Mouse (Mus musculus) thymus, adult 2 months (tissue): ENCODE data around the gene Olfr10. TPM values are rescaled to one million over a fixed set of nuclear protein-coding genes. Genes with fewer than 3 reads are reported as not detected.

Experiments
- DNase-seq: peaks from one replicate; pipeline ENCODE4 v3.0.0; 2021
- H3K27ac ChIP-seq: fragments of 200-500 bp; 2 replicates; pipeline ENCODE4 v1.5.1; 2012; ENCODE audit warnings: low read length, control low read depth; ENCODE audit not compliant: control insufficient read depth, insufficient read depth
- H3K27me3 ChIP-seq: fragments of 200-500 bp; 2 replicates; pipeline ENCODE4 v1.6.1; 2012; ENCODE audit warnings: mild to moderate bottlenecking, low read length, moderate library complexity, mixed read lengths; ENCODE audit not compliant: control insufficient read depth, insufficient read depth
- H3K36me3 ChIP-seq: fragments of 200-500 bp; 2 replicates; pipeline ENCODE4 v1.6.1; 2012; ENCODE audit warnings: mild to moderate bottlenecking, low read length, moderate library complexity; ENCODE audit not compliant: control insufficient read depth, insufficient read depth
- H3K4me1 ChIP-seq: fragments of 200-500 bp; replicated peaks from 2 replicates; pipeline ENCODE4 v1.6.1; 2012; ENCODE audit warnings: low read length; ENCODE audit not compliant: control insufficient read depth, insufficient read depth
- H3K4me3 ChIP-seq: fragments of 200-500 bp; 2 replicates; pipeline ENCODE4 v1.5.1; 2012; ENCODE audit warnings: mild to moderate bottlenecking, low read length, control low read depth, moderate library complexity; ENCODE audit not compliant: control insufficient read depth, insufficient read depth
- CTCF ChIP-seq: fragments of 200-500 bp; IDR thresholded peaks from 2 replicates; pipeline ENCODE4 v1.5.1; 2012; ENCODE audit warnings: mild to moderate bottlenecking, control low read depth, low read length, moderate library complexity, borderline replicate concordance; ENCODE audit not compliant: control insufficient read depth, poor library complexity, insufficient read depth; ENCODE audit errors: extremely low read depth
- POLR2A ChIP-seq: fragments of 200-500 bp; IDR thresholded peaks from 2 replicates; pipeline ENCODE4 v1.6.1; 2012; ENCODE audit warnings: mild to moderate bottlenecking, low read length, control low read depth, moderate library complexity; ENCODE audit not compliant: control insufficient read depth, poor library complexity, insufficient read depth; ENCODE audit errors: extremely low read depth
- WGBS: fragments of 180-500 bp; shearing (Covaris S2); methylation state at CpG from one replicate; pipeline ENCODE4 v1.1.7; 2018; 5-methylcytosine and 5-hydroxymethylcytosine counted together
- polyA plus RNA-seq: library from polyadenylated mRNA; depleted of rRNA; stranded (reverse); fragments of >200 nt; gene quantifications from 2 replicates; pipeline ENCODE4 v1.2.3, GENCODE M21; 2012; rRNA removed

Gene Olfr10
- polyA plus RNA-seq, 1 experiment: not detected

DNA sequence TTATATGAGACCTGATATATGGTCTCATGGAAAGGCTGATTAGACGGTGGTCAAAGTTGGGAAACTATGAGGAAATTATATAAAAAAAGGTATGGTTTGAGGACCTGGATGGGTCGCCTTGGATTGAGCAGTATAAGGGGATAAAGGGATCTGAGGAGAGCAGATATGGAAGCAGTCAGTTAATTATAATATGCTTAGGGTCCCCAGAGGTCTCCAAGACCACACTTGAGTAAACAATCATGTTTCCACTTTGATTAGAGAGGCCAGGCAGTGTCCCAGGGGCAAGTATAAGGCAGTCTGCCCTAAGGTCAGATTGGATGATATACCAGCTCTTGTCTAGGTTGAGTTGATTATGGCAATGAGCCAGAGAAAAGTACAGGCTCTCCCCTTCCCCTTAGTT, 17.9 kb downstream of the Olfr10 start, which contains the start of gene Olfr1391:
TSS of gene Olfr1391 (plus strand) at position 301 of the 400 bp plus-strand sequence.
- no peaks in the 10 kb centered on the region for H3K4me1 ChIP-seq
- no peak for DNase-seq
- no peak for TF ChIP-seq POLR2A
- TF ChIP-seq CTCF: no peak

DNA sequence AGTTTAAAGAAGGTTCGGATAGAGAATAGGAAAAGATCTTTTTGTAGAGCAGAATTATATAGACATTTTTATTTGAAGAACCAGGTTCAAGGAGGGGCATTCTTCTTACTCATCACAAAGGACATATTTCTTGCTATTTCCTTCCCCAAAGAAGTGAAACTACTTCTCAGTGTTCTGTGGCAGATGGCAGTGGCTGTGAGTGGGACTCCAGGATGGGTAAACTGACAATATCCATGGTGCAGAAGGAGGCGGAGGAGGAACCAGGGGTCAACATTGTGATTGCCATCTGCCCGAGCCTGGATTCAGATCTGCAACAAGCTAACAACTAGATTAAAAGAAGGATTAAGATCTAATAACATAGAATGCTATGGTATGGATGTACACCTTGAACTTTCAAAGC, 22.2 kb downstream of the Olfr10 start:
- no peak overlapping the region for H3K27ac ChIP-seq
- WGBS: 90% methylated on average over 3 of the region's 3 CpGs
- H3K4me3 ChIP-seq: no peak overlapping the region
- H3K36me3 ChIP-seq: no peaks in the 10 kb centered on the region
- no peak for DNase-seq
- TF ChIP-seq POLR2A (no peak), CTCF (no peak)
- no peaks in the 10 kb centered on the region for H3K4me1 ChIP-seq
- H3K27me3 ChIP-seq: no peaks in the 10 kb centered on the region

More for the DNA sequence above, 17.9 kb downstream of the Olfr10 start, which contains the start of gene Olfr1391:
- Histone ChIP-seq H3K36me3 (no peaks in the 10 kb centered on the region), H3K4me3 (no peak within 1 kb of the TSS), H3K27me3 (no peaks in the 10 kb centered on the region), H3K27ac (no peak within 1 kb of the TSS)
- WGBS: 84% methylated on average over 2 of the region's 2 CpGs

DNA sequence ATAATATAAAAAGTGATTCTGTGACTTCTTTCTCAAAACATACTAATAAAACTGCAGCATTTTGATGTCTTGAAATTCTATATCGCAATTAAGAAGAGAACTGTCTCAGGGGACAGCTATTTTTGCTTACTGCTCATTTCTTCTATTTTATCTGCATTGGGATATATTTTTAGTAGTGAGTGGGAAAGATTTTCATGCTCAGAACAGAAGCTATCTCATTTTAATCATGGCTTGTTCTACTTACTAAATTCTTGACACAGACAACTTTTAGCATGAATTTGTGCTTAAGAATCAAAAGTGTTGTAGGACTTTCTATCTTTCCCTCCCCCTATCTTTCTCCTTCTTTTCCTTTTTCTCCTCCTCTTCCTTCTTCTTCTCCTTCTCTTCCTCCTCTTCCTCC, 25.1 kb downstream of the Olfr10 start:
- no peak overlapping the region for H3K4me3 ChIP-seq
- no peaks in the 10 kb centered on the region for H3K27me3 ChIP-seq
- H3K36me3 ChIP-seq: no peaks in the 10 kb centered on the region
- DNase-seq: no peak
- no peak overlapping the region for H3K27ac ChIP-seq
- WGBS: 83% methylated on average over 1 of the region's 1 CpGs
- H3K4me1 ChIP-seq: no peaks in the 10 kb centered on the region
- TF ChIP-seq POLR2A (no peak), CTCF (no peak)

DNA sequence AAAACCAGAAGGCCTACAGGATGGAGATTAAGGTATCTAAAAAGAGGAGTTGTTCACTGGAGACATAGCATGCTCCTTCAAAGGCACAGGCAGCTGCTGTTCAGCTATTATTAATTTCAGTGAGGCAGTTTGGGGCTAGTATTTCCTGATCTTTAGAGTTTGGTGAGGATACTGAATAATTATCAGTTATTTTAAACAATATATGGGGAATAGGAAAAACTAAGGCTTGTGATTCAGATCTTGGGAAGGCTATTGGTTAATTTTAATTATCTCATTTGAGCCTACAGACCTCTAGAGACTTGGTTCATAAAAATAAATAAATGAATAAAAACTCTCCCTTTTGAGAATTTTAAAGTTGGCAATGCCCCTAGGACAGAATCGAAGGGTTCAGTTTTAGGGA, 30.3 kb downstream of the Olfr10 start, which contains the start of gene Olfr1390:
TSS of gene Olfr1390 (plus strand) at position 301 of the 400 bp plus-strand sequence.
- no peaks in the 10 kb centered on the region for H3K36me3 ChIP-seq
- H3K4me1 ChIP-seq: no peaks in the 10 kb centered on the region
- TF ChIP-seq POLR2A: no peak
- TF ChIP-seq CTCF: no peak
- H3K27me3 ChIP-seq: no peaks in the 10 kb centered on the region
- H3K4me3 ChIP-seq: no peak within 1 kb of the TSS
- 88% methylated on average over 1 of the region's 1 CpGs for WGBS
- DNase-seq: no peak
- H3K27ac ChIP-seq: no peak within 1 kb of the TSS

DNA sequence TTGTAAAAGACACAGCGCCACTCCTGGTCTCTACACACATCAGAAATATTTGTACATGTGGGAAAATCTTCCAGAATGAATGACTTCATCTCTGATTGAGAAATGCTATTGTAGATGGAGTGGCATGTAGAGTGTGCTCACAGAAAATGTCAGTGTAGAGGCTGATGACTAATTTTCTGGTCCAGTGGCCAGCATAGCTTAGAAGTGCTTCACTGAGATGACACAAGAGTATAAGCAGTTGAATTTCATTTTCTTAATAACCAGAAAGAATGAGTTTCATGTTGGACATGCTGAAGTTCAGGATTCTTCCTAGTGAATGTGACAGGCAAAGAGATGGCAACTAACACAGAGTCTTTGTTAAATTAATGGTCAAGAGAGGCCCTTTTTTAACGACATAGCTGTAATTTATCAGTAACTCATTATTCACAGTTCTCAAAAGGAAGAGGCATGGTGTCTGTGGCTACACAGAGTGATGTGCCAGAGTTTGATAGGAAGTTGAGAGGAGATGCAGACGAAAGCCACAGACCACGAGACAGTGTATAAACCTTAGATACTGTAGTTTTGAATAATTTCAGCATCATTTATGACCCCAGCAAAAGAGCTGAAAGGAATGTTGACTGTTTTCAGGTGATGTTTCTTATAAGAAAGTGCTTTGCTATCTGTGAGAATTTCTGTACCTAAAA, 32.8 kb downstream of the Olfr10 start:
- WGBS: 29% methylated on average over 4 of the region's 4 CpGs
- TF ChIP-seq CTCF (no peak), POLR2A (no peak)
- Histone ChIP-seq H3K4me3 (no peak overlapping the region), H3K4me1 (no peaks in the 10 kb centered on the region), H3K27ac (no peak overlapping the region), H3K27me3 (no peaks in the 10 kb centered on the region), H3K36me3 (no peaks in the 10 kb centered on the region)
- no peak for DNase-seq

Other genes with a start within 250 kb of the Olfr10 start
- 26.0 and 29.1 TPM in 2 replicates for gene Tgtp2, start 240.5 kb upstream of the Olfr10 start, polyA plus RNA-seq
- gene Ifi47, start 228.2 kb upstream of the Olfr10 start, polyA plus RNA-seq: 37.5 and 45.3 TPM in 2 replicates
- gene Olfr1396, start 189.9 kb upstream of the Olfr10 start, polyA plus RNA-seq: 0.19 TPM in 1 of 2 replicates, not detected in the other
- not detected in 2 replicates for gene Olfr1395, start 162.5 kb upstream of the Olfr10 start, polyA plus RNA-seq
- gene Olfr1394, start 150.4 kb upstream of the Olfr10 start, polyA plus RNA-seq: not detected in 2 replicates
- 2.6 and 3.0 TPM in 2 replicates for gene Btnl9, start 117.6 kb upstream of the Olfr10 start, polyA plus RNA-seq
- 6.0 TPM in 2 replicates for gene Zfp62, start 101.4 kb upstream of the Olfr10 start, polyA plus RNA-seq
- 336 and 378 TPM in 2 replicates for gene Mgat1, start 60.5 kb upstream of the Olfr10 start, polyA plus RNA-seq
- gene Olfr1393, start 26.4 kb upstream of the Olfr10 start, polyA plus RNA-seq: 0.40 and 0.41 TPM in 2 replicates
- 0.13 and 0.15 TPM in 2 replicates for gene Olfr1392, start 19.5 kb upstream of the Olfr10 start, polyA plus RNA-seq
- not detected in 2 replicates for gene Olfr1391, start 18.0 kb downstream of the Olfr10 start, polyA plus RNA-seq
- not detected in 2 replicates for gene Olfr1390, start 30.4 kb downstream of the Olfr10 start, polyA plus RNA-seq
- not detected in 2 replicates for gene Olfr1389, start 118.3 kb downstream of the Olfr10 start, polyA plus RNA-seq
- gene Olfr1388, start 131.9 kb downstream of the Olfr10 start, polyA plus RNA-seq: 0.14 and 0.22 TPM in 2 replicates
- not detected in 2 replicates for gene Olfr1387, start 150.6 kb downstream of the Olfr10 start, polyA plus RNA-seq
- gene Olfr1386, start 160.3 kb downstream of the Olfr10 start, polyA plus RNA-seq: not detected in 2 replicates
- gene Olfr1385, start 184.3 kb downstream of the Olfr10 start, polyA plus RNA-seq: not detected in 2 replicates
- not detected in 2 replicates for gene Olfr1384, start 202.0 kb downstream of the Olfr10 start, polyA plus RNA-seq
- not detected in 2 replicates for gene Olfr1383, start 214.9 kb downstream of the Olfr10 start, polyA plus RNA-seq
- not detected in 2 replicates for gene Olfr1382, start 223.5 kb downstream of the Olfr10 start, polyA plus RNA-seq
- not detected in 2 replicates for gene Olfr1381, start 238.7 kb downstream of the Olfr10 start, polyA plus RNA-seq